Mouse (Mus musculus) stomach, embryonic 15.5 days (tissue): ENCODE measurements around the gene Dazap2. TPM values are rescaled to one million over a fixed set of nuclear protein-coding genes. Genes with fewer than 3 reads are reported as not detected.
A peak's percentile ranks its signal among the peaks of the same experiment; 100 is the strongest.
"Not testable (repeated sequence)": the region's sequence is repeated elsewhere in the genome, so short reads cannot be mapped to it uniquely, and the experiment has no call there.

Experiments
- ATAC-seq: fragments of 200-750 bp; cut with Nextera tagmentation; 2 replicates; pipeline ENCODE4 v1.8.0; 2017; ENCODE audit warnings: low read depth, moderate number of reproducible peaks, moderate TSS enrichment; ENCODE audit not compliant: insufficient read depth, low FRiP score
- H3K27ac ChIP-seq: fragments of 300-500 bp; sonication (generic); 2 replicates; pipeline ENCODE4 v1.5.1; 2015; ENCODE audit warnings: mild to moderate bottlenecking, inconsistent platforms
- H3K27me3 ChIP-seq: fragments of 300-500 bp; sonication (generic); replicated peaks from 2 replicates; pipeline ENCODE4 v1.6.1; 2015; ENCODE audit warnings: inconsistent platforms
- H3K36me3 ChIP-seq: fragments of 300-500 bp; sonication (generic); 2 replicates; pipeline ENCODE4 v1.6.1; 2015; ENCODE audit warnings: inconsistent platforms
- H3K4me1 ChIP-seq: fragments of 300-500 bp; sonication (generic); 2 replicates; pipeline ENCODE4 v1.6.1; 2015; ENCODE audit warnings: inconsistent platforms
- H3K4me2 ChIP-seq: fragments of 300-500 bp; sonication (generic); 2 replicates; pipeline ENCODE4 v1.6.1; 2015; ENCODE audit warnings: mild to moderate bottlenecking, inconsistent platforms
- H3K4me3 ChIP-seq: fragments of 300-500 bp; sonication (generic); replicated peaks from 2 replicates; pipeline ENCODE4 v1.5.1; 2015; ENCODE audit warnings: inconsistent platforms
- H3K9ac ChIP-seq: fragments of 300-500 bp; sonication (generic); 2 replicates; pipeline ENCODE4 v1.6.1; 2015; ENCODE audit warnings: inconsistent platforms
- H3K9me3 ChIP-seq: fragments of 300-500 bp; sonication (generic); 2 replicates; pipeline ENCODE4 v1.6.1; 2016; ENCODE audit warnings: inconsistent platforms
- WGBS: fragments of 180-500 bp; shearing (Covaris S2); methylation state at CpG from one replicate; pipeline ENCODE4 v1.1.7; 2015; 5-methylcytosine and 5-hydroxymethylcytosine counted together
- polyA plus RNA-seq: library from polyadenylated mRNA; unstranded; fragments of >200 nt; fragmentation: Nextera tagmentation; extraction: Ambion mirVana; gene quantifications from 2 replicates; pipeline ENCODE4 v1.2.1, GENCODE M21; 2015

Gene Dazap2
- polyA plus RNA-seq, 1 experiment from 2014 or later: 194 TPM

DNA sequence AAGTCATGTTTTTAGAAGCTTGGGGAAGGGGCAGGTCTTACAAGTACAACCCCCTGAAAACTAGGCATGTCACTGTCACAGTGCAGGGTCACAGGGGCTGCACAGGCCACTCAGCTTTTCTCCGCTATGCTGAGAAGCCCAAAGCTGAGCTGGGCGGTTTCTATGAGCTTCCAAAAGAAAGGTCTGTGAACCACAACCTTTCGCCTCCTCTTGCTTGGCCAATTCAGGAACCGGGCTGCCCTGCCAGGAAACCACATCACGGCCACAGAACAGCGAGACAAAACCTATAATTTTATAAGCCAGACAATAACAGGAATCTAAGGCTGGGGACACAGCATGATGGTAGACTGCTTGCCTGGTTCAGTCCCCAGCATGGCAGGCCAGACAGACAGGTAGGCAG, 26.9 kb upstream of the Dazap2 start:
- 76% methylated on average over 6 of the region's 6 CpGs for WGBS
- Histone ChIP-seq H3K9me3 (no peaks in the 10 kb centered on the region), H3K27ac (no peak overlapping the region), H3K27me3 (no peaks in the 10 kb centered on the region), H3K4me2 (no peak overlapping the region), H3K9ac (no peak overlapping the region), H3K36me3 (no peaks in the 10 kb centered on the region), H3K4me1 (no peaks in the 10 kb centered on the region), H3K4me3 (no peak overlapping the region)
- ATAC-seq: no peak

DNA sequence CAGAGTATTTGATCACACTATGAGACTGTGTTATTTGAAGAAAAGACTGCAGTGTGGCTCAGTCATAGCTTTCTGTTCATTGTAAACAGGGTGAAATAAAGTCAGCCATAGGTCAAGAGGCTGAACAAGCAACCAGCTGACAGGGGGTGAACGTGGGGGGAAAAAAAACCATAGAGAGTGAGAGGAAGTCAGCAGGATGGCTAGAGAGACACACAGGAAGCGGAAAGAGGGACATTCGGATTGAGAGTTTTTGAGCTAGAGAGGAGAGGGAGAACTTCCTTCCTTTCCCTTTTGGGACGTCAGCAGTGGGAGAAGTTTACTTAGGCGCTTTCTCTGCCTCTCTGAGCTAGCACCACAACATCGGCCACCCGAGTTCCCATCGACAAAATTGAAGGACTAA, 24.7 kb upstream of the Dazap2 start:
- Histone ChIP-seq H3K4me3 (no peak overlapping the region), H3K36me3 (no peaks in the 10 kb centered on the region), H3K9me3 (no peaks in the 10 kb centered on the region), H3K27me3 (no peaks in the 10 kb centered on the region), H3K4me1 (no peaks in the 10 kb centered on the region), H3K27ac (no peak overlapping the region), H3K9ac (no peak overlapping the region), H3K4me2 (no peak overlapping the region)
- 64% methylated on average over 8 of the region's 8 CpGs for WGBS
- no peak for ATAC-seq

DNA sequence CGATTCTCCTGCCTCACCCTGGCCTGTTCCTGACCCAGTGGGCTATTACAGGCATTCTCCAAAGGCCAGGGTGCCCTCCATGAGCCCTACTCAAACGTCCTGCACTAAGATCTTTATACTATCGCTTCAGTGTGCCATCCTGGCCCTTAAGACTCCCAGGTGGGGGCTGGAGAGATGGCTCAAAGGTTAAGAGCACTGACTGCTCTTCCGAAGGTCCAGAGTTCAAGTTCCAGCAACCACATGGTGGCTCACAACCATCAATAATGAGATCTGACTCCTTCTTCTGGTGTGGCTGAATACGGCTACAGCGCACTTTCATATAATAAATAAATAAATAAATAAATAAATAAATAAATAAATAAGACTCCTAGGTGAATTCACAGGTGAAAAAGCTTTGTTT, 22.3 kb upstream of the Dazap2 start:
- Histone ChIP-seq H3K9me3 (no peaks in the 10 kb centered on the region), H3K4me2 (no peak overlapping the region), H3K4me3 (no peak overlapping the region), H3K36me3 (no peaks in the 10 kb centered on the region), H3K27me3 (no peaks in the 10 kb centered on the region), H3K27ac (no peak overlapping the region), H3K9ac (no peak overlapping the region), H3K4me1 (no peaks in the 10 kb centered on the region)
- no peak for ATAC-seq
- 76% methylated on average over 6 of the region's 6 CpGs for WGBS

DNA sequence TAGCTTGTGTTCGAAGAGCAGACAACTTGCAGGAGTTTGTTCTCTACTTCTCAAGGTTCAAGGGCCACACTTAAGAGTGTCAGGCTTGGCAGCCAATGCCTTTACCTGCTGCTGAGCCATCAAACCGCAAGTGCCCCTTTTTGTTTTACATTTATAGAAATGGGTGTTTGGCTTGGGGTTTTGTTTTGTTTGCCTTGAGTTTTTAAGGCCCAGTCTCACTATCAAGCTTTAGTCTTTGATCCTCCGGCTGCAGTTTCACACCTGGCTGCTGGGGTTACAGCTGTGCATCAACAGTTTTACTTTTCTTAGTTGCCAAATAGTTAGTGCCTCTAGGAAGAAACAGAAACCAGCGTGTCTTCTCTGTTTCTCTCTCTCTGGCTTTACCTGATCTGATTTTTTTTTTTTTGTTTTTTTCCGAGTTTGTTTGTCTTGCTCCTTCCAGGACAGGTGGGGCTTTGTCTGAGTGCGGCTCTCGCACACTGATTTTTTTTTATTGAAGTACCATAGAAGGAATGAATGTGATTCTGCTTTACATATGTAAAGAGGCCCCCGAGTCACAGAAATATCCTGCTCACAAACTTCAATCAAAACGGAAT, 16.8 kb upstream of the Dazap2 start:
- no peak overlapping the region for H3K27ac ChIP-seq
- 0 out of 2 replicates have a peak, but pooled peaks cover 5% of the 10 kb centered on the region for H3K4me1 ChIP-seq
- WGBS: 17% methylated on average over 9 of the region's 9 CpGs
- no peaks in the 10 kb centered on the region for H3K36me3 ChIP-seq
- ATAC-seq: no peak
- 0 out of 2 replicates have a peak, but pooled peaks cover 4% of the 10 kb centered on the region for H3K27me3 ChIP-seq
- no peaks in the 10 kb centered on the region for H3K9me3 ChIP-seq
- peak overlapping the region; percentile 79 for H3K4me3 ChIP-seq
- no peak overlapping the region for H3K9ac ChIP-seq
- H3K4me2 ChIP-seq: peak overlapping the region; percentile 98

DNA sequence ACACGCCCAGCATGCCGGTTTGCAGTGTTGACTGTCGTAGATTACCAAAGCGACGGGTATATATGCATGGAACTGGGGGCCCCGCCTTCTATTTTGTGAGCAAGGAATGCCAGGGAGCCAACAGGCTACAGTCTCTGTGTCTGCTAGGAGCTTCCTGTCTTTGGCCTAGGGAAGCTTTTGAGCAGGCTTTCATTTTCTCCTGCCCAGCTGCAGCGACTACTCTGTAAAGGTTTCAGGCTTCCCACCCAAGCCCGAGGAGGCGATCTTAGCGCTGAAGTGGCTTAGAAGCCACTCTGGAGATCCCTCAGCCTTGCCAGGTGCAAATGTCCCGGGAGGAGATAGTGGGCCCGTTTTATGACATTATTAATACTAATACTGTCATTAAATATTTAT, 16.3 kb upstream of the Dazap2 start:
- Histone ChIP-seq H3K9ac (peak overlapping the region; percentile 78; the same call in 1 of the 2 replicates), H3K27ac (no peak overlapping the region), H3K4me1 (0 out of 2 replicates have a peak, but pooled peaks cover 5% of the 10 kb centered on the region), H3K27me3 (0 out of 2 replicates have a peak, but pooled peaks cover 5% of the 10 kb centered on the region), H3K9me3 (no peaks in the 10 kb centered on the region), H3K4me3 (peak overlapping the region; percentile 79), H3K4me2 (peak overlapping the region; percentile 98), H3K36me3 (no peaks in the 10 kb centered on the region)
- ATAC-seq: no peak
- WGBS: 2% methylated on average over 12 of the region's 12 CpGs

DNA sequence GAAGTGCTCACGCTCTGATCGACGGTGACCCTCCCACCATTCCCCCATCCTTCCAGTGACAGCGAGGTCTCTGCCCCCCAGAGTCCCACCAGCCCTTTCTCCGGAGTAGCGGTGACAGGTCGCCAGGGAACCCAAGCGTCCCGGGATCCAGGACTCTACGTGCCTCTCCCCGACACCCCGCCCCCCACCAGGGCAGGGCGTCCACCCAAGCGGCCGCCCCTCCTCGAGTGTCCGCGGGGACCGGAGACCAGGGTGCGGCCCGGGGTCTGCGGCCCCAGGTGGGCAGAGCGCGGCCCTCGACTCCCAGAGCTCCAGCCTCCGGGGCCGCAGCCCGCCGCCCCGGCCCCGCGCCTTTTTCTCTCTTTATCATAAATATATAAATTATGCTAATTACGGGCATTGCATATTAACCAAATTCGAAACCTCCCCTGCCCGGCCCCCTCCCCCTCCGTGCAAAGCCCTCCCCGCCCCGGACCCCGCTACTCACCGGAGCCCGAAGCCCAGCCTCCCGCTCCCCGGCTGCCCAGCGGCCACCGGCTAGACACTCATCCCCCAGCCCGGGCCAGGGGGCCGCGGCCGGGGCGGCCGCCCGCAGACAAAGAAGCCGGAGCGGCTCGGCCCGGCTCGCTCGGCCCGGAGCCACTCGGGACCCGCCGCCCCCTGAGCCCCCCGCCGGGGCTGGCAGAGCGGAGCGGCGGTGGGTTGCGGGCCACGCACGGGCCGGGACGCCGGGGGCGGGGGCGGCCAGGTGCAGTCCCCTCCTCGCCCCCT, 15.7 kb upstream of the Dazap2 start, which contains the start of gene Pou6f1:
TSS of gene Pou6f1 (minus strand) at position 709 of the 771 bp plus-strand sequence.
- WGBS: under 1% methylated on average over 68 of the region's 76 CpGs
- Histone ChIP-seq H3K4me1 (0 out of 2 replicates have a peak, but pooled peaks cover 5% of the 10 kb centered on the region), H3K4me3 (peak within 1 kb of the TSS; percentile 79), H3K9me3 (no peaks in the 10 kb centered on the region), H3K27me3 (0 out of 2 replicates have a peak, but pooled peaks cover 5% of the 10 kb centered on the region), H3K9ac (peak within 1 kb of the TSS; percentile 78), H3K27ac (no peak within 1 kb of the TSS), H3K36me3 (no peaks in the 10 kb centered on the region), H3K4me2 (peak within 1 kb of the TSS; percentile 98)
- peak; percentile 41 for ATAC-seq

DNA sequence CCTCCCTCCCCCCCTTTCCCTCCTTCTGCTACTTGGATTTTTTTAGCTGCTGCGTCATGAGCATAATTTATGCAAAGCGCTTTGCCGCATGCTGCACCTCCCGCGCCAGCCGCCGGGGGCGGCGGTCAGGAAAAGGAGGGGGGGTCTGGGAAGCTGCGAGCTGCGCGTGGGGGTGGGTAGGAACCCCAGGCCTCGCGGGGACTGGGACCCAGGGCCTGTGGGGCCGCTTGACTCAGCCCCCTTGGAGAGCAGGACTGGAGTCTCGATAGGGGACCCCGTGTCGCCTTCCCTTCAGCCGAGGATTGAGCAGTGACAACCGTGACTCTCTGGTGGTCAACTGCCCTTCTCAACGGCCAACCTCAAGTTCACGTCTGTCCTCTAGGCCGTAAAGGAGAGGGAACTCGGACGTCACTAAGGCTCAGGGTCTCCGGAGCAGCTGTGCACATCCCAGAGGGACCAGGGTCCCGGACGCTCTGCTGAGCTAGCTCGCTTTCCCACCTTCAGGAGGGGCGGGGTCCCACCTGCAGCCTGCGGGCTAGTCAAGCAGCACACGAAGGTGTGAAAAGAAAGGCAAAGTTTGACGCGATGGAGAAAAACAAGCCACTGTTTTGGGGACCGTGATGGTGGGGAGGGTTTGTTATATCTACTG, 15.0 kb upstream of the Dazap2 start:
- 0 out of 2 replicates have a peak, but pooled peaks cover 5% of the 10 kb centered on the region for H3K27me3 ChIP-seq
- ATAC-seq: peak; percentile 47
- WGBS: 2% methylated on average over 29 of the region's 35 CpGs
- H3K4me3 ChIP-seq: peak overlapping the region; percentile 79
- H3K9ac ChIP-seq: peak overlapping the region; percentile 78
- peak overlapping the region; percentile 98 for H3K4me2 ChIP-seq
- no peaks in the 10 kb centered on the region for H3K36me3 ChIP-seq
- H3K9me3 ChIP-seq: no peaks in the 10 kb centered on the region
- no peak overlapping the region for H3K27ac ChIP-seq
- 0 out of 2 replicates have a peak, but pooled peaks cover 5% of the 10 kb centered on the region for H3K4me1 ChIP-seq

DNA sequence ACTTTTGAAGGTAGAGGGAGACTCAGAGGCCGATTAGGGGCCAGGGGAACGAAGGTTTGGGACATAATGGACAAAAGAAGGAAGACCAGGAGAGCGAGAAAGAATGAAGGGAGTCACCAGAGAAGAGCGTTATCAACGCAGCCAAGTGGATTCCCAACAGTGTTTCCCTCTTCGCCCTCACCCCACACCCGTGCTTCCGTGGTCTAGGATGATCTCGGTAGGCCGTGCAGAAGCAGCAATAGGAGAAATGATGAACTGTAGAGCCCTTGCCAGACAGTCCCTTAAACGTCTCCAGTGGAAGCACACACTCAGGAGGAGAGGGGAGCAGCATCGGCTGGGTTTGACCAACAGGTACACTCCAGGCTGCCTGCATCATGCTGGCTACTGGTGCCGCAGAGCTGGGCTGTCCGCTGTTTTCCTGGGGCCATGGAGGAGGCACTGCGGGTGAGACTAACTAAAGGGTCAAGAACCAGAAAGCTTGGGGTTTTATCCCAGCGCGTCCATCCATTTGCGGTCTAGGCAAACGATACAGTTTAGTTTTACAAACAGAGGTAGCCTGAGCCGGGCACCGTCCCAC, 14.4 kb upstream of the Dazap2 start:
- Histone ChIP-seq H3K9ac (no peak overlapping the region), H3K4me2 (peak overlapping the region; percentile 98), H3K4me3 (peak overlapping the region; percentile 79; the same call in 1 of the 2 replicates), H3K36me3 (no peaks in the 10 kb centered on the region), H3K4me1 (0 out of 2 replicates have a peak, but pooled peaks cover 5% of the 10 kb centered on the region), H3K27me3 (0 out of 2 replicates have a peak, but pooled peaks cover 5% of the 10 kb centered on the region), H3K9me3 (no peaks in the 10 kb centered on the region), H3K27ac (no peak overlapping the region)
- ATAC-seq: no peak
- 26% methylated on average over 21 of the region's 21 CpGs for WGBS

DNA sequence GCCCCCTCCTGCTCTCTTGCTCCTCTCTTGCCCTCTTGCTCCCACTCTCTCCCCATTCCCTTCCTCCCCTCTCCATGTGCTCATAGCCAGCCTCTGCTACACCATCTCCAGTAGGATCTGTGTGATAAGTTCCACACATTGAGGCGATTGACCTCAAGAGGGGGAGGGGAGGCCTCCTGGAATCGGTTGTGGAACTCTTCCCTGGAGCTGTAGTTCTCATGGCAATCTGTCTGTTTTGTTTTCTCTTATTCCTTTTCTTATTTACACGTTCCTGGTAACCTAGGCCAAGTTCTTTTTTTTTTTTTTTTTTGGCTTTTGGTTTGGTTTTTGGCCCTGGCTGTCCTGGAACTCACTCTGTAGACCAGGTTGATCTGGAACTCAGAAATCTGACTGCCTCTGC, 13.5 kb upstream of the Dazap2 start:
- no peaks in the 10 kb centered on the region for H3K9me3 ChIP-seq
- no peak for ATAC-seq
- 0 out of 2 replicates have a peak, but pooled peaks cover 5% of the 10 kb centered on the region for H3K4me1 ChIP-seq
- H3K27ac ChIP-seq: no peak overlapping the region
- H3K4me3 ChIP-seq: no peak overlapping the region
- H3K9ac ChIP-seq: no peak overlapping the region
- no peaks in the 10 kb centered on the region for H3K36me3 ChIP-seq
- 46% methylated on average over 3 of the region's 3 CpGs for WGBS
- H3K27me3 ChIP-seq: 0 out of 2 replicates have a peak, but pooled peaks cover 5% of the 10 kb centered on the region
- no peak overlapping the region for H3K4me2 ChIP-seq

DNA sequence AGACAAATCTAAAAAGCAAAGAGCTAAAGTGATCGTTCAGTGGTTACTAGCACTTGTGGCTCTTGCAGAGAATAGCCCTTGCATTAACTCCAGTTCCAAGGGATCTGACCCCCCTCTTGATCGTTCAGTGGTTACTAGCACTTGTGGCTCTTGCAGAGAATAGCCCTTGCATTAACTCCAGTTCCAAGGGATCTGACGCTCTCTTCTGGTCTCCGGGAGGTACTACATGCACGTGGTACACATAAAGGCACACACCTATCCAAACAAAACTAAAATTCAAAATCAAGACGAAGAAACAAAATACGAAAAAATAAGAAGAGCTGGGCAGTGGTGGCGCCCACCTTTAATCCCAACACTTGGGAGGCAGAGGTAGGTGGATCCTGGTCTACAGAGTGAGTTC, 8.5 kb upstream of the Dazap2 start:
- H3K9me3 ChIP-seq, H3K27ac ChIP-seq, H3K9ac ChIP-seq, H3K4me3 ChIP-seq, H3K27me3 ChIP-seq, H3K4me1 ChIP-seq, ATAC-seq, H3K36me3 ChIP-seq, H3K4me2 ChIP-seq: not testable (repeated sequence)
- 89% methylated on average over 8 of the region's 8 CpGs for WGBS

DNA sequence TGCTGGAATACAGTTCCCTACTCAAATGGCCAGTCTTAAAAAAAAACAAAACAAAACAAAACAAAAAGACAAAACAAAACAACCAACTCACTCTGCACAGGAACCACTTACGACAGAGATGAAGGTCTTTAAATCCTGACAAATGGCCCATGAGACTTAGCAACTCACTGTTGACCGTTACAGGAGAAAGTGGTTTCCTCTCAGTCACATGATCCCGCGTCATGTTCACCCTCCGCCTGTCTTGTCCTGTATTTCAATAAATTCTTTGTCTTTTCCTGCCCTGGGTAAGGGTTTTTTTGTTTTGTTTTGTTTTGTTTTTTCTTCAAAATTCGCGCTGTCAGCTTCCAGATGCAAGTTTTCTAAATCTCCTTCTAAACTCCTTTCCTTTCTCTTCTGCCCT, 3.2 kb upstream of the Dazap2 start:
- Histone ChIP-seq H3K27me3 (no peaks in the 10 kb centered on the region), H3K9me3 (no peaks in the 10 kb centered on the region), H3K4me3 (no peak overlapping the region), H3K27ac (no peak overlapping the region), H3K9ac (no peak overlapping the region), H3K4me2 (no peak overlapping the region), H3K36me3 (no peaks in the 10 kb centered on the region), H3K4me1 (peaks cover 19% of the 10 kb centered on the region)
- 78% methylated on average over 7 of the region's 7 CpGs for WGBS
- ATAC-seq: no peak
